Mouse (Mus musculus): ENCODE data around the gene Ssx2ip. TPM values are rescaled to one million over a fixed set of nuclear protein-coding genes. Genes with fewer than 3 reads are reported as not detected.

Ssx2ip gene
- polyA plus RNA-seq, 1 experiment from 2014 or later = 27.7 TPM

DNA sequence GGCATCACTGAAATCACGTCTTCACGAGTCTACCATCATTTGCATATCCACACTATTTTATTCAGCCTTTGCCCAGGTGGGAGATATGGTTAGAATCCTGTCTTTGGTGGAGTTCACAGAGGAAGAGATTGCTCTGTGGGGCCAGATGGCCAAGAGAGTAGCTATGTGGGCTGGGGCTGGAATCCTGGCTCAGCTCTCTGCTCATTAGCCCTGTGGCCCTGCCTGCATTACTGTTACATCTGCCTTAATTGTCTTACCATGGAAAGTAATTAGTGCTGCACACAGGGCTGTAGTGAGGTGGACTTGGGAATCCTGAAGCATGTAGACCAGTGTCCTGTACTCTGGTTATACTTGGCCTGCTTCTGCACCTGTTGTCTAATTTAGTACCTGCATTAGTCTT is 7.6 kb downstream of the Ssx2ip start:
- no peak overlapping the region for H3K4me2 ChIP-seq (ENCODE audit: low read depth, low read length)

DNA sequence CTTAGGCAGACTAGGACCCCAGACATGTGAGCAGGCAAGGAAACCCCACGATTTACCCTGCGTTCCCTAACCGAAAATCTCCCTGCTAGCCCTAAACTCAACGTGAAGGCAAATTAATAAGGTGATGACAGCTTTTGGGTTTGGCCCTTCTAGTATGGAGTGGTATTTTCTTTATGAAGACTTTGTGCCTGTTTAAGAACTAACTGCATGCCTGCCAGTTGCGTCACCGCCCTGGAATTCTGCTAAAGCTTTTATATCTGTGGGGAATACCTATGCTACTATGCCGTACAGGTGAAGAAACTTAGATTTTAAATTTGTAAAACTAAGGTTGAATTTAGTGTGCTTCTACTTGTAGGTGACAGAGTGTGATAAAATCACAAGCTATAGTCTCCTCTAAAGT is 8.0 kb downstream of the Ssx2ip start:
- no peak overlapping the region for H3K4me2 ChIP-seq (ENCODE audit: low read depth, low read length)
- 82% methylated on average over 7 of the region's 7 CpGs for WGBS
- H3K4me1 ChIP-seq (ENCODE audit: control insufficient read depth, insufficient read depth, low read length) = peaks cover 16% of the 10 kb centered on the region; the same call in 1 of the 2 replicates
- ATAC-seq (ENCODE audit: insufficient read depth, low FRiP score) = no peak
- no peak overlapping the region for H3K9ac ChIP-seq (ENCODE audit: low read length)
- H3K4me3 ChIP-seq (replicated peaks; ENCODE audit: low read length) = no peak overlapping the region
- no peak overlapping the region for H3K27ac ChIP-seq (ENCODE audit: low read length)
- H3K27me3 ChIP-seq (ENCODE audit: control insufficient read depth, insufficient read depth, low read length) = no peaks in the 10 kb centered on the region
- H3K9me3 ChIP-seq (replicated peaks; ENCODE audit: control insufficient read depth, low read length) = no peaks in the 10 kb centered on the region
- no peaks in the 10 kb centered on the region for H3K36me3 ChIP-seq (ENCODE audit: control insufficient read depth, insufficient read depth, low read length)

More for the DNA sequence above, 7.6 kb downstream of the Ssx2ip start:
- H3K9ac ChIP-seq (ENCODE audit: low read length) = no peak overlapping the region
- 57% methylated on average over 2 of the region's 2 CpGs for WGBS
- H3K36me3 ChIP-seq (ENCODE audit: control insufficient read depth, insufficient read depth, low read length) = no peaks in the 10 kb centered on the region
- H3K4me1 ChIP-seq (ENCODE audit: control insufficient read depth, insufficient read depth, low read length) = peaks cover 21% of the 10 kb centered on the region; the same call in 1 of the 2 replicates
- H3K27me3 ChIP-seq (ENCODE audit: control insufficient read depth, insufficient read depth, low read length) = no peaks in the 10 kb centered on the region
- no peak for ATAC-seq (ENCODE audit: insufficient read depth, low FRiP score)
- H3K27ac ChIP-seq (ENCODE audit: low read length) = no peak overlapping the region
- H3K9me3 ChIP-seq (replicated peaks; ENCODE audit: control insufficient read depth, low read length) = no peaks in the 10 kb centered on the region
- no peak overlapping the region for H3K4me3 ChIP-seq (replicated peaks; ENCODE audit: low read length)

- Histone ChIP-seq H3K9ac (ENCODE audit: low read length) (no peak overlapping the region), H3K4me1 (ENCODE audit: control insufficient read depth, insufficient read depth, low read length) (peaks cover 16% of the 10 kb centered on the region; the same call in 1 of the 2 replicates), H3K4me3 (replicated peaks; ENCODE audit: low read length) (no peak overlapping the region), H3K27me3 (ENCODE audit: control insufficient read depth, insufficient read depth, low read length) (no peaks in the 10 kb centered on the region), H3K27ac (ENCODE audit: low read length) (no peak overlapping the region), H3K4me2 (ENCODE audit: low read depth, low read length) (no peak overlapping the region), H3K36me3 (ENCODE audit: control insufficient read depth, insufficient read depth, low read length) (no peaks in the 10 kb centered on the region), H3K9me3 (replicated peaks; ENCODE audit: control insufficient read depth, low read length) (no peaks in the 10 kb centered on the region)
- no peak for ATAC-seq (ENCODE audit: insufficient read depth, low FRiP score)
- 90% methylated on average over 13 of the region's 13 CpGs for WGBS
Observed at GRCm38 (mm10) chr3:146413016-146413415, 8.6 kb downstream of the Ssx2ip start.

DNA sequence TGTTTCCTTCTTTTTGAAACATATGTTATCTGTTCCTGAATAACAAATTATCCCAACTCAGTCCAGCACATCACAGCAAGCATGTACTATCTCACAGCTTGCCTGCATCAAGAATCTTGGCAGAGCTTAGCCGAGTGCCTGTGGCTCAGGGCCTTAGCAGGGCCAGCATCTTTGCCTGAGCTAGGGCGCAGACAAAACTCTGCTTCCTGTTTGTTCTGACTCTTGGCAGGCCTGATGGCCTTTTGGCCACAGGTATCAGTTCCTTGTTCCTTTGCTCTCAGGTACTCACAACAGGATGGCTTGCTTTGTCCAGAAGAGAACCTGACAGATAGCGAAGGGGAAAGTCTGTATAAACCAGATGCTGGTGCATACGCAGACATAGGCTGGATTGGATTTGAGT is 9.6 kb downstream of the Ssx2ip start:
- WGBS = 63% methylated on average over 4 of the region's 4 CpGs
- peaks cover 16% of the 10 kb centered on the region; the same call in 1 of the 2 replicates for H3K4me1 ChIP-seq (ENCODE audit: control insufficient read depth, insufficient read depth, low read length)
- ATAC-seq (ENCODE audit: insufficient read depth, low FRiP score) = 0 out of 2 replicates have a peak, but pooled peaks have one; percentile 34
- H3K27ac ChIP-seq (ENCODE audit: low read length) = no peak overlapping the region
- H3K4me2 ChIP-seq (ENCODE audit: low read depth, low read length) = no peak overlapping the region
- H3K9me3 ChIP-seq (replicated peaks; ENCODE audit: control insufficient read depth, low read length) = no peaks in the 10 kb centered on the region
- no peak overlapping the region for H3K4me3 ChIP-seq (replicated peaks; ENCODE audit: low read length)
- H3K9ac ChIP-seq (ENCODE audit: low read length) = no peak overlapping the region
- no peaks in the 10 kb centered on the region for H3K36me3 ChIP-seq (ENCODE audit: control insufficient read depth, insufficient read depth, low read length)
- H3K27me3 ChIP-seq (ENCODE audit: control insufficient read depth, insufficient read depth, low read length) = no peaks in the 10 kb centered on the region

GRCm38 (mm10) chr3:146414555-146414954 is 10.1 kb downstream of the Ssx2ip start:
- no peak overlapping the region for H3K9ac ChIP-seq (ENCODE audit: low read length)
- no peak overlapping the region for H3K27ac ChIP-seq (ENCODE audit: low read length)
- no peaks in the 10 kb centered on the region for H3K27me3 ChIP-seq (ENCODE audit: control insufficient read depth, insufficient read depth, low read length)
- H3K4me1 ChIP-seq (ENCODE audit: control insufficient read depth, insufficient read depth, low read length) = peaks cover 16% of the 10 kb centered on the region; the same call in 1 of the 2 replicates
- no peaks in the 10 kb centered on the region for H3K36me3 ChIP-seq (ENCODE audit: control insufficient read depth, insufficient read depth, low read length)
- no peak overlapping the region for H3K4me3 ChIP-seq (replicated peaks; ENCODE audit: low read length)
- H3K9me3 ChIP-seq (replicated peaks; ENCODE audit: control insufficient read depth, low read length) = no peaks in the 10 kb centered on the region
- WGBS = 91% methylated on average over 12 of the region's 12 CpGs
- ATAC-seq (ENCODE audit: insufficient read depth, low FRiP score) = no peak
- no peak overlapping the region for H3K4me2 ChIP-seq (ENCODE audit: low read depth, low read length)

- WGBS = 93% methylated on average over 8 of the region's 8 CpGs
Observed at GRCm38 (mm10) chr3:146417873-146418272, 13.4 kb downstream of the Ssx2ip start.

DNA sequence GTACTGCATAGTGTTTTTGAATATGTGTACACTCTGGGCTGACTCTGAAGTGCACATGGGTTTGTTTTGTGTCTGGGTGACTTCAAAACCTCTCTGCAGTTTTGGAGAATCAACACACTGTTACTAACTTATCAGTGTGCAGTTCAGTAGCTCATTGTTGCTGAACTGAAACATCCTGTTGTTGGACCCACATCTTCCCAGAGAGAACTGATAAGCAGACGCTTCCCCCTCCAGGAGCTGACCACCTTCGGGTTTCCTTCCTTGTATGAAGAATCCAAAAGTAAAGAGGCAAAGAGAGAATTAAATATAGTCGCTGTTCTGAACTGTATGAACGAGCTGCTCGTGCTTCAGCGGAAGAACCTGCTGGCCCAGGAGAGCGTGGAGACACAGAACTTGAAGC is 14.5 kb downstream of the Ssx2ip start:
- Histone ChIP-seq H3K9me3 (replicated peaks; ENCODE audit: control insufficient read depth, low read length) (no peaks in the 10 kb centered on the region), H3K36me3 (ENCODE audit: control insufficient read depth, insufficient read depth, low read length) (no peaks in the 10 kb centered on the region), H3K27ac (ENCODE audit: low read length) (no peak overlapping the region), H3K4me3 (replicated peaks; ENCODE audit: low read length) (no peak overlapping the region), H3K4me1 (ENCODE audit: control insufficient read depth, insufficient read depth, low read length) (peaks cover 6% of the 10 kb centered on the region; the same call in 1 of the 2 replicates), H3K27me3 (ENCODE audit: control insufficient read depth, insufficient read depth, low read length) (no peaks in the 10 kb centered on the region), H3K4me2 (ENCODE audit: low read depth, low read length) (no peak overlapping the region), H3K9ac (ENCODE audit: low read length) (no peak overlapping the region)
- WGBS = 74% methylated on average over 7 of the region's 7 CpGs
- no peak for ATAC-seq (ENCODE audit: insufficient read depth, low FRiP score)

More at GRCm38 (mm10) chr3:146417873-146418272, 13.4 kb downstream of the Ssx2ip start:
- H3K9me3 ChIP-seq (replicated peaks; ENCODE audit: control insufficient read depth, low read length) = no peaks in the 10 kb centered on the region
- H3K4me2 ChIP-seq (ENCODE audit: low read depth, low read length) = no peak overlapping the region
- peaks cover 7% of the 10 kb centered on the region; the same call in 1 of the 2 replicates for H3K4me1 ChIP-seq (ENCODE audit: control insufficient read depth, insufficient read depth, low read length)
- ATAC-seq (ENCODE audit: insufficient read depth, low FRiP score) = no peak
- no peak overlapping the region for H3K4me3 ChIP-seq (replicated peaks; ENCODE audit: low read length)
- H3K27me3 ChIP-seq (ENCODE audit: control insufficient read depth, insufficient read depth, low read length) = no peaks in the 10 kb centered on the region
- no peaks in the 10 kb centered on the region for H3K36me3 ChIP-seq (ENCODE audit: control insufficient read depth, insufficient read depth, low read length)
- no peak overlapping the region for H3K27ac ChIP-seq (ENCODE audit: low read length)
- H3K9ac ChIP-seq (ENCODE audit: low read length) = no peak overlapping the region

- no peak for ATAC-seq (ENCODE audit: insufficient read depth, low FRiP score)
- Histone ChIP-seq H3K4me3 (replicated peaks; ENCODE audit: low read length) (no peak overlapping the region), H3K27ac (ENCODE audit: low read length) (no peak overlapping the region), H3K4me2 (ENCODE audit: low read depth, low read length) (no peak overlapping the region), H3K4me1 (ENCODE audit: control insufficient read depth, insufficient read depth, low read length) (peaks cover under 1% of the 10 kb centered on the region; the same call in 1 of the 2 replicates), H3K36me3 (ENCODE audit: control insufficient read depth, insufficient read depth, low read length) (no peaks in the 10 kb centered on the region), H3K9me3 (replicated peaks; ENCODE audit: control insufficient read depth, low read length) (no peaks in the 10 kb centered on the region), H3K27me3 (ENCODE audit: control insufficient read depth, insufficient read depth, low read length) (no peaks in the 10 kb centered on the region), H3K9ac (ENCODE audit: low read length) (no peak overlapping the region)
- WGBS = 87% methylated on average over 9 of the region's 9 CpGs
Observed at GRCm38 (mm10) chr3:146419534-146419933, 15.1 kb downstream of the Ssx2ip start.

DNA sequence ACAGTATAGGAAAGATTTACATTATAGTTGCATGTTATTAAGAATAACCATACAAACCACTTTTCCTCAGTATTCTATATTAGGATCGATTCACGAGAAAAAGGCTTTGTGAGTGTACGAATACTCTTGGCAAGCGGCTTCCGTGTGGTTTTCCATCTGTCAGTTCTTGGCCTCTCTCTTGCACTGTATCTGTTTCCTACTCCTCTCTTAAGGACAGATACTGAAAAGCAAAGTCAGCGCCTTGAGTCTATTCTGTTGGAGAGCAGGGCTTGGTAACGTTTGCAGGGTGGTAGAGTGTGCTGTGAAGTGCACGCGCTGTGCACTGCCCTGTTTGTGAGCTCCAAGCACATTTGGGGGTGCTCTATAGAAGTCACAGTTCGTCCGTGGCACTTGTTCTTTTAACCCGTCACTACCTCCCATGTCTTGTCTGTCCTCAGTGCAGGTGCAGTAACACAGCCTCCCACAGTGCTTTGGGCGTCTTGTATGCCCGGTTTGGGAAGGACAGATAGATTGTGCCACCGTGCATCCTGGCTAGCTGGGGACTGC is 15.6 kb downstream of the Ssx2ip start:
- 91% methylated on average over 15 of the region's 15 CpGs for WGBS
- Histone ChIP-seq H3K9me3 (replicated peaks; ENCODE audit: control insufficient read depth, low read length) (no peaks in the 10 kb centered on the region), H3K4me1 (ENCODE audit: control insufficient read depth, insufficient read depth, low read length) (no peaks in the 10 kb centered on the region), H3K27ac (ENCODE audit: low read length) (no peak overlapping the region), H3K4me2 (ENCODE audit: low read depth, low read length) (no peak overlapping the region), H3K27me3 (ENCODE audit: control insufficient read depth, insufficient read depth, low read length) (no peaks in the 10 kb centered on the region), H3K4me3 (replicated peaks; ENCODE audit: low read length) (no peak overlapping the region), H3K36me3 (ENCODE audit: control insufficient read depth, insufficient read depth, low read length) (no peaks in the 10 kb centered on the region), H3K9ac (ENCODE audit: low read length) (no peak overlapping the region)
- ATAC-seq (ENCODE audit: insufficient read depth, low FRiP score) = no peak

Measured in stomach, embryonic 16.5 days (tissue).